Mouse (Mus musculus) cerebellum, adult 2 months (tissue): ENCODE data around the gene Rundc1.
"Not testable (repeated sequence)": the region's sequence is repeated elsewhere in the genome, so short reads cannot be mapped to it uniquely, and the experiment has no call there.

ENCODE experiments used
- CTCF ChIP-seq: fragments of 200-500 bp; IDR thresholded peaks from 2 replicates; pipeline ENCODE4 v1.5.1; 2011; ENCODE audit warnings: low read depth, mild to moderate bottlenecking, control low read depth, low read length, moderate library complexity, borderline replicate concordance; ENCODE audit not compliant: insufficient read depth
- POLR2A ChIP-seq: fragments of 200-500 bp; IDR thresholded peaks from 2 replicates; pipeline ENCODE4 v1.6.1; 2011; ENCODE audit warnings: low read length, control low read depth, borderline replicate concordance; ENCODE audit not compliant: insufficient read depth

DNA sequence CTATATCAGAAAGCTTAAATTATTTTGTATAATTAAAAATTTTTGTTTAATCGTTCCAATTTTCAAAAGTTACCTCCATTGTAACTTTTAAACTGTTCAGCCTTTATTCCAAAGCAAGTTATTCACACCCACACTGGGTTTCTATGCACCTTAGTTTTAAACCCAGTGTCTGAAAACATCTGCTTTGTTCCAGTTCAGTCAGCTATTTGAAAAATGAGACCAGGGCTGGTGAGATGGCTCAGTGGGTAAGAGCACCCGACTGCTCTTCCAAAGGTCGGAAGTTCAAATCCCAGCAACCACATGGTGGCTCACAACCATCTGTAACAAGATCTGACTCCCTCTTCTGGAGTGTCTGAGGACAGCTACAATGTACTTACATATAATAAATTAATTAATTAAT lies 13.1 kb downstream of the Rundc1 start:
- not testable (repeated sequence) for TF ChIP-seq CTCF, POLR2A
